Mouse (Mus musculus): ENCODE results near the gene Gm9008. TPM values are rescaled to one million over a fixed set of nuclear protein-coding genes. Genes with fewer than 3 reads are reported as not detected.
"Not testable (repeated sequence)": the region's sequence is repeated elsewhere in the genome, so short reads cannot be mapped to it uniquely, and the experiment has no call there.

Gene Gm9008
- polyA plus RNA-seq (2016; fragmentation: Nextera tagmentation; extraction: Ambion mirVana) = 0.19 and 0.33 TPM in 2 replicates

GRCm38 (mm10) chr6:76497054-76497835, at the start of gene Gm9008:
Gene Gm9008 (minus strand): TSS chr6:76497784.
- not testable (repeated sequence) for H3K4me3 ChIP-seq; DNase-seq (ENCODE audit: low spot score)
- 94% methylated on average over 20 of the region's 22 CpGs for WGBS

GRCm38 (mm10) chr6:76521975-76522641, 24.5 kb upstream of the Gm9008 start:
- Histone ChIP-seq H3K4me1 (no peaks in the 10 kb centered on the region), H3K27ac (replicated peaks) (no peak overlapping the region), H3K27me3 (ENCODE audit: low read depth, poor library complexity, severe bottlenecking) (no peaks in the 10 kb centered on the region), H3K9me3 (replicated peaks) (no peaks in the 10 kb centered on the region), H3K36me3 (no peaks in the 10 kb centered on the region), H3K4me3 (no peak overlapping the region)
- no peak for DNase-seq (ENCODE audit: low spot score)
- WGBS = 85% methylated on average over 4 of the region's 4 CpGs

More at GRCm38 (mm10) chr6:76497054-76497835, at the start of gene Gm9008:
- H3K4me1 ChIP-seq; H3K36me3 ChIP-seq; H3K27me3 ChIP-seq (ENCODE audit: low read depth, poor library complexity, severe bottlenecking); H3K27ac ChIP-seq (replicated peaks); H3K9me3 ChIP-seq (replicated peaks): not testable (repeated sequence)

GRCm38 (mm10) chr6:76510200-76510599, 12.6 kb upstream of the Gm9008 start:
- Histone ChIP-seq H3K27ac (replicated peaks) (no peak overlapping the region), H3K36me3 (no peaks in the 10 kb centered on the region), H3K9me3 (replicated peaks) (no peaks in the 10 kb centered on the region), H3K4me3 (no peak overlapping the region), H3K27me3 (ENCODE audit: low read depth, poor library complexity, severe bottlenecking) (no peaks in the 10 kb centered on the region), H3K4me1 (no peaks in the 10 kb centered on the region)
- no peak for DNase-seq (ENCODE audit: low spot score)

- not testable (repeated sequence) for H3K4me3 ChIP-seq; H3K27ac ChIP-seq (replicated peaks); H3K36me3 ChIP-seq; H3K9me3 ChIP-seq (replicated peaks); DNase-seq (ENCODE audit: low spot score); H3K27me3 ChIP-seq (ENCODE audit: low read depth, poor library complexity, severe bottlenecking); H3K4me1 ChIP-seq
- WGBS = 89% methylated on average over 12 of the region's 12 CpGs
Observed at GRCm38 (mm10) chr6:76496335-76496734, 1.2 kb downstream of the Gm9008 start.

GRCm38 (mm10) chr6:76468194-76468593, 29.4 kb downstream of the Gm9008 start:
- no peak for DNase-seq (ENCODE audit: low spot score)
- H3K4me1 ChIP-seq = no peaks in the 10 kb centered on the region
- H3K9me3 ChIP-seq (replicated peaks) = no peaks in the 10 kb centered on the region
- H3K36me3 ChIP-seq = no peaks in the 10 kb centered on the region
- WGBS = 41% methylated on average over 2 of the region's 2 CpGs
- no peak overlapping the region for H3K27ac ChIP-seq (replicated peaks)
- H3K4me3 ChIP-seq = no peak overlapping the region
- no peaks in the 10 kb centered on the region for H3K27me3 ChIP-seq (ENCODE audit: low read depth, poor library complexity, severe bottlenecking)

All from midbrain, embryonic 10.5 days (tissue).